Mouse (Mus musculus): ENCODE measurements around the gene Tamm41. TPM values are rescaled to one million over a fixed set of nuclear protein-coding genes. Genes with fewer than 3 reads are reported as not detected.

The Tamm41 gene
- total and polyA plus RNA-seq, 2 experiments from 2014 or later, result 47.1 to 51.1 TPM

DNA sequence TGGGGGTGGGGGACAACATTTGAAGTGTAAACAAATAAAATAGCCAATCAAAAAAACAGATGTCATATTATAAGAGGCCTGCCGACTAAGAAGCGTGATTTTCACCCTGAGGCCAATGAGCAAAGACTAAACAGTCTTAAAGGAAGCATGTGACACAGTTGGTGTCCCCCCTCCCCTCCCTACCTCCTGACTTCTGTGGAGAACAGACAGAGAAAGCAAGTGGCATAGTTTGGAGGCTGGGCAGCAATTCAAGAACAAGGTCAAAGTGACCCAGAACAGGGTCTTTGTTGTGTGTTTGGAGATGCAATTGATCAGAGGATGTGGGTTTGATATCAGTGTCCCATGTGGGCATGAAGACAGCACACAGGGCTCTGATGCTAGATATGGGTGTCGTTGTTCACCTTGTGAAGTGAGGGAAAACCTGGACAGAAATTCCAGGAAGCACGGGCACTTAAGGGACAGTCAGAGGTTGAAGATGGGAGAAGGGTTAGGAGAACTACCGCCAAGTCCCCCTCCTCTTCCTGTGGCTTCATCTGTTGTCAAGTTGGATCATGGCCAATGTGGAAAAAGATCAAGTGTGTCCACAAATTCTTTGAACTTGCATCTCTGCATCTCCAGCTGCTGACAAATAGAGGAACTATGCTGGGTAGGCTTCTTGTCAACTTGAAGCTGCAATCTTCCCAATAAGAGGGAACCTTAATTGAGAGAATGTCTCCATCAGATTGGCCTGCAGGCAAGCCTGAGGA is 25.1 kb upstream of the Tamm41 start:
- no peak for DNase-seq (ENCODE audit: low spot score)
- Histone ChIP-seq H3K4me1 (ENCODE audit: insufficient read depth, low read length) (no peaks in the 10 kb centered on the region), H3K36me3 (ENCODE audit: insufficient read depth, low read length) (no peaks in the 10 kb centered on the region), H3K9ac (replicated peaks; ENCODE audit: low read length) (no peak overlapping the region), H3K27me3 (ENCODE audit: insufficient read depth, low read length) (no peaks in the 10 kb centered on the region), H3K9me3 (ENCODE audit: low read length) (no peaks in the 10 kb centered on the region), H3K27ac (no peak overlapping the region), H3K4me3 (ENCODE audit: low read length) (no peak overlapping the region), H3K4me2 (ENCODE audit: low read depth, low read length) (no peak overlapping the region)
- WGBS, result 65% methylated on average over 5 of the region's 5 CpGs
- no peak for TF ChIP-seq CTCF (IDR thresholded peaks at IDR 0.05; ENCODE audit: low read depth)
- ATAC-seq, result no peak

- Histone ChIP-seq H3K4me2 (ENCODE audit: low read depth, low read length) (no peak overlapping the region), H3K27me3 (ENCODE audit: insufficient read depth, low read length) (no peaks in the 10 kb centered on the region), H3K9ac (replicated peaks; ENCODE audit: low read length) (no peak overlapping the region), H3K4me3 (ENCODE audit: low read length) (no peak overlapping the region), H3K4me1 (ENCODE audit: insufficient read depth, low read length) (no peaks in the 10 kb centered on the region; the same call in 1 of the 2 replicates), H3K9me3 (ENCODE audit: low read length) (no peaks in the 10 kb centered on the region), H3K36me3 (ENCODE audit: insufficient read depth, low read length) (no peaks in the 10 kb centered on the region), H3K27ac (no peak overlapping the region)
- DNase-seq (ENCODE audit: low spot score), result no peak
- no peak for TF ChIP-seq CTCF (IDR thresholded peaks at IDR 0.05; ENCODE audit: low read depth)
- WGBS, result 34% methylated on average over 5 of the region's 5 CpGs
- ATAC-seq, result no peak
These were observed 21.6 kb upstream of the Tamm41 start for GRCm38 (mm10) chr6:115059227-115059626.

DNA sequence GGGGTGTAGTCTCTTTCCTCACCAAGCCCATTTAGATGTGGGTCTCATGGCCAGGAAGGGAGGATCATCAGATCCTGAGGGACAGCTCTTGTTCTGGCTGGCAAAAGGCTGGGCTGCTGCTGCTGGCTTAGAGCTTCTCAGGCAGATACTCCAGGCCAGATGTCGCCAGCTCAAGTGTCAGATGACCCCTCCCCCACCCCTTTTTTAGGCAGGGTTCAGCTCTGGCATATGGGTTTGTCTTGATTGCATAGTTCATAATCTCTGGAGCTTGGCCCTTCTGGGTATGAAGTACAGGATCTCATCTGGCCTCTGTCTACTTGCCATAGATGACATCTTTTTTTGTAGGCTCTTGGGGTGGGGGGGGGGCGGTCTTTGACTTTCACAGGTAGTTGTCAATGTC is 19.0 kb upstream of the Tamm41 start:
- no peaks in the 10 kb centered on the region; the same call in 1 of the 2 replicates for H3K4me1 ChIP-seq (ENCODE audit: insufficient read depth, low read length)
- no peaks in the 10 kb centered on the region for H3K36me3 ChIP-seq (ENCODE audit: insufficient read depth, low read length)
- H3K4me3 ChIP-seq (ENCODE audit: low read length), result no peak overlapping the region
- no peaks in the 10 kb centered on the region for H3K27me3 ChIP-seq (ENCODE audit: insufficient read depth, low read length)
- H3K9ac ChIP-seq (replicated peaks; ENCODE audit: low read length), result no peak overlapping the region
- ATAC-seq (peak; percentile 55; the same call in 1 of the 2 replicates), DNase-seq (ENCODE audit: low spot score) (no peak)
- TF ChIP-seq CTCF (IDR thresholded peaks at IDR 0.05; ENCODE audit: low read depth), result no peak
- H3K9me3 ChIP-seq (ENCODE audit: low read length), result no peaks in the 10 kb centered on the region
- H3K4me2 ChIP-seq (ENCODE audit: low read depth, low read length), result no peak overlapping the region
- H3K27ac ChIP-seq, result no peak overlapping the region
- WGBS, result 28% methylated on average over 2 of the region's 2 CpGs

DNA sequence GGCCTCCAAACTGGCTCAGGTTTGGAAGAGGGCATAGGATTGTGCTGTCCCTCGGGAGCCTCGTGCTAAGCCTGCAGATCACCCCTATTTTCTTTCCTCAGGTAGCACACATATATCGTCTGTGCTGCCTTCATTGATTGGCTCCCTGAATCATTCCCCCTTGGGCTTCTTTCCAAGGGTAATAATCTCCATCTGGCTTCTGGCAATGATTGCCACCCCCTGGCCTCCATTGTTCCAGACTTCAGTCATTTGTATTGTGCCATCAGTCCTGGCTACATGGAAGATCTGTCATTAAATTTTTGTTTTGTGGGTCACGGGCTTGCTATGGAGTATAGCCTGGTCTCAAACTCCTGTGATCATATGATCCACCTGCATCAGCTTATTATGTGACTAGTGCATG is 17.8 kb upstream of the Tamm41 start:
- no peaks in the 10 kb centered on the region for H3K9me3 ChIP-seq (ENCODE audit: low read length)
- 58% methylated on average over 4 of the region's 4 CpGs for WGBS
- TF ChIP-seq CTCF (IDR thresholded peaks at IDR 0.05; ENCODE audit: low read depth), result no peak
- no peak for DNase-seq (ENCODE audit: low spot score)
- no peak overlapping the region for H3K4me3 ChIP-seq (ENCODE audit: low read length)
- H3K4me2 ChIP-seq (ENCODE audit: low read depth, low read length), result no peak overlapping the region
- no peaks in the 10 kb centered on the region; the same call in 1 of the 2 replicates for H3K4me1 ChIP-seq (ENCODE audit: insufficient read depth, low read length)
- H3K36me3 ChIP-seq (ENCODE audit: insufficient read depth, low read length), result no peaks in the 10 kb centered on the region
- H3K27me3 ChIP-seq (ENCODE audit: insufficient read depth, low read length), result no peaks in the 10 kb centered on the region
- no peak overlapping the region for H3K9ac ChIP-seq (replicated peaks; ENCODE audit: low read length)
- no peak overlapping the region for H3K27ac ChIP-seq
- no peak for ATAC-seq

DNA sequence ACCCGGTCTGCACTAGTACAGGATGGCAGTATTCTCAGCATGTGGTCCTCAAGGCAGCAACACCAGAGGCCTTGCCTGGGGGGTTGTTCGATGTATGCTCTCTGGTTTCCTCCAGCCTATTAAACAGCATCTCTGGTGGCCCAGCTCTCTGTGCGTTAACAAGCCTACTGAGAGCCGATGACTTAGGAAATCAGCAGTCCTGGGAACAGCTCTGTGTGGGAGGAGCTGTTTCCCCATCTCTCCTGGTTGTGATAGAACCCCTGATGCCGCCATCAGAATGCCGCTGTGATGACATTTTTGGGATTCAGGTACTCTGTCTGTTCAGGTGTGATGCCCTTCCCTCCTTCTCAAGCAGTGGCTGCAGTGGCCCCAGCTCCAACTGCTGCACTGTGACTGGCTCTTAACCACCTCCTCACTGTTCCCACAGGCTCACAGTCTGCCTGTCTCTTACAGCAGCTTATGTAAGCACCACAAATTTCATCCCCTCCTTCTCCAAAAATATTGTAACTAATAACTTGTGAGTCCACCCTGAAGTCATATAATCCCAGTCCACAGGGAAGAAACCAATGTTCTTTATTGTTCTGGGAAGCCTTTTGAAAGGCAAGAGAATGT is 14.0 kb upstream of the Tamm41 start:
- ATAC-seq, result no peak
- Histone ChIP-seq H3K27me3 (ENCODE audit: insufficient read depth, low read length) (no peaks in the 10 kb centered on the region), H3K27ac (no peak overlapping the region), H3K36me3 (ENCODE audit: insufficient read depth, low read length) (no peaks in the 10 kb centered on the region), H3K9me3 (ENCODE audit: low read length) (no peaks in the 10 kb centered on the region), H3K4me3 (ENCODE audit: low read length) (no peak overlapping the region), H3K4me2 (ENCODE audit: low read depth, low read length) (no peak overlapping the region), H3K9ac (replicated peaks; ENCODE audit: low read length) (no peak overlapping the region), H3K4me1 (ENCODE audit: insufficient read depth, low read length) (no peaks in the 10 kb centered on the region; the same call in 1 of the 2 replicates)
- DNase-seq (ENCODE audit: low spot score), result no peak
- TF ChIP-seq CTCF (IDR thresholded peaks at IDR 0.05; ENCODE audit: low read depth), result no peak
- WGBS, result 64% methylated on average over 6 of the region's 6 CpGs

DNA sequence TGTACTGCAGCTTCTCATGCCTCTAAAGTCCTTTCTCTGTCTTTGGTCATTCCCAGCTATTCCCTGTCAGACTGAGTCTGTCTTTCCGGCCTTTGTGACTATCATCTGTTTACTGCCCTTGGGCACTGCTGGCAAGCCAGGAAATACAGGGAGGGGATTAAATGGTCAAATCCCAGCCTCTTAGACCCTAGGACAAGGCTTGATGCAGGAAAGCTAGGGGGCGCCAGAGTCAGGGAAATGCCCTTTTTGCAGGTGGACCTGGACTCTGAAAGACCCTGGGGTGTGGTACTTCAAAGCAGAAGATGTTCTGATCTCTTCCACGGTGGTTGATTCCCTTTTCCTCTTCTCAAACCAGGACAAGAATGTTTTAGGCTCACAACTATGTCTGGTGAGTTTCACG is 11.3 kb upstream of the Tamm41 start:
- peak; percentile 76 for ATAC-seq
- H3K9me3 ChIP-seq (ENCODE audit: low read length), result no peaks in the 10 kb centered on the region
- H3K9ac ChIP-seq (replicated peaks; ENCODE audit: low read length), result no peak overlapping the region
- H3K36me3 ChIP-seq (ENCODE audit: insufficient read depth, low read length), result no peaks in the 10 kb centered on the region
- WGBS, result 19% methylated on average over 4 of the region's 4 CpGs
- peak; percentile 87 for DNase-seq (ENCODE audit: low spot score)
- H3K4me2 ChIP-seq (ENCODE audit: low read depth, low read length), result no peak overlapping the region
- H3K4me3 ChIP-seq (ENCODE audit: low read length), result no peak overlapping the region
- H3K4me1 ChIP-seq (ENCODE audit: insufficient read depth, low read length), result no peaks in the 10 kb centered on the region
- no peak overlapping the region for H3K27ac ChIP-seq
- no peaks in the 10 kb centered on the region for H3K27me3 ChIP-seq (ENCODE audit: insufficient read depth, low read length)
- peak; percentile 88 for TF ChIP-seq CTCF (IDR thresholded peaks at IDR 0.05; ENCODE audit: low read depth)

GRCm38 (mm10) chr6:115047816-115048215 is 10.1 kb upstream of the Tamm41 start:
- H3K27ac ChIP-seq, result no peak overlapping the region
- H3K4me3 ChIP-seq (ENCODE audit: low read length), result no peak overlapping the region
- 24% methylated on average over 2 of the region's 2 CpGs for WGBS
- H3K9ac ChIP-seq (replicated peaks; ENCODE audit: low read length), result no peak overlapping the region
- no peaks in the 10 kb centered on the region for H3K9me3 ChIP-seq (ENCODE audit: low read length)
- H3K4me1 ChIP-seq (ENCODE audit: insufficient read depth, low read length), result no peaks in the 10 kb centered on the region
- H3K27me3 ChIP-seq (ENCODE audit: insufficient read depth, low read length), result no peaks in the 10 kb centered on the region
- no peak for TF ChIP-seq CTCF (IDR thresholded peaks at IDR 0.05; ENCODE audit: low read depth)
- ATAC-seq, result no peak
- H3K4me2 ChIP-seq (ENCODE audit: low read depth, low read length), result no peak overlapping the region
- no peak for DNase-seq (ENCODE audit: low spot score)
- no peaks in the 10 kb centered on the region for H3K36me3 ChIP-seq (ENCODE audit: insufficient read depth, low read length)

Measured in hindbrain, postnatal 0 days (tissue).